Mouse (Mus musculus) bone marrow, adult 2 months (tissue): Measurements from ENCODE around the gene Ipcef1. TPM values are rescaled to one million over a fixed set of nuclear protein-coding genes. Genes with fewer than 3 reads are reported as not detected.

Experiments
- H3K27ac ChIP-seq: fragments of 200-500 bp; 2 replicates; pipeline ENCODE4 v1.5.1; 2012; ENCODE audit warnings: low read depth, mild to moderate bottlenecking, control low read depth, inconsistent platforms, low read length; ENCODE audit not compliant: control insufficient read depth, poor library complexity, insufficient read depth
- H3K4me1 ChIP-seq: fragments of 200-500 bp; 2 replicates; pipeline ENCODE4 v1.6.1; 2011; ENCODE audit warnings: low read length; ENCODE audit not compliant: control insufficient read depth, insufficient read depth
- H3K4me3 ChIP-seq: fragments of 200-500 bp; replicated peaks from 2 replicates; pipeline ENCODE3; 2011; ENCODE audit warnings: mild to moderate bottlenecking, low read depth, low read length, control low read depth; ENCODE audit not compliant: control insufficient read depth
- CTCF ChIP-seq: fragments of 200-500 bp; IDR thresholded peaks from 2 replicates; pipeline ENCODE4 v1.5.1; 2011; ENCODE audit warnings: low read length, control low read depth; ENCODE audit not compliant: control insufficient read depth, insufficient read depth
- POLR2A ChIP-seq: fragments of 200-500 bp; IDR thresholded peaks from 2 replicates; pipeline ENCODE4 v1.6.1; 2011; ENCODE audit warnings: low read depth, mild to moderate bottlenecking, control low read depth, low read length, borderline replicate concordance; ENCODE audit not compliant: control insufficient read depth
- WGBS: fragments of 180-500 bp; shearing (Covaris S2); methylation state at CpG from one replicate; pipeline ENCODE4 v1.1.7; 2018; 5-methylcytosine and 5-hydroxymethylcytosine counted together
- polyA plus RNA-seq: library from polyadenylated mRNA; stranded (reverse); fragments of >200 nt; gene quantifications from 2 replicates; pipeline ENCODE4 v1.2.4, GENCODE M21; 2011; ENCODE audit warnings: low replicate concordance; ENCODE audit not compliant: missing spikeins, insufficient read depth, insufficient read length

Ipcef1 gene
- polyA plus RNA-seq, result 6.1 and 13.4 TPM in 2 replicates

- no peak within 1 kb of the TSS for H3K4me3 ChIP-seq
- peak within 1 kb of the TSS; percentile 27; the same call in 1 of the 2 replicates for H3K27ac ChIP-seq
- no peaks in the 10 kb centered on the region; the same call in 1 of the 2 replicates for H3K4me1 ChIP-seq
- TF ChIP-seq CTCF (no peak), POLR2A (no peak)
- 12% methylated on average over 12 of the region's 12 CpGs for WGBS
Observed at GRCm38 (mm10) chr10:7052315-7053017, at the start of gene Ipcef1. TSS of gene Ipcef1 (minus strand) at chr10:7052478.

- WGBS, result 90% methylated on average over 1 of the region's 1 CpGs
- TF ChIP-seq POLR2A, result no peak
- H3K4me3 ChIP-seq, result no peak overlapping the region
- no peaks in the 10 kb centered on the region for H3K4me1 ChIP-seq
- H3K27ac ChIP-seq, result no peak overlapping the region
Observed at GRCm38 (mm10) chr10:7077971-7078370, 25.7 kb upstream of the Ipcef1 start.

DNA sequence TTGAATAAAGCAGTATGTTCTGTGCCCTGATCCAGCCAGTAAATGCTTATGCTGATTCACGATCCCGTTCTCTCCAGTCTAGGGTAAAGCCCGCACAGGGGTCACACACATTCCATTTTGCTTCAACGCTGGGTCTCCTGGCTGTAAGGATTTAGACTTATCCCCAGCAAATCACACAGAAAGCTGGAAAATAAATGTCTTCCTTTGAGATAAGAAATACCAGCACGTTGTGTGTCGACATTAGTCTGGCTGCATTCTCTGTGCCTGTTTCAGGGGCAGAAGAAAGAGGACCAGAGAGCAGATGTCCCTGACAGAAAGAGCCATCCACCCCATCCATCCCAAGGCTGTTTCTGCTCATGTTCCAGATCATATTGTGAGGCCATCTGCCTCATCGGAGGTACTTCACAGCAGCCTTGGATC is 25.1 kb upstream of the Ipcef1 start:
- H3K4me3 ChIP-seq, result no peak overlapping the region
- TF ChIP-seq POLR2A (no peak), CTCF (no peak)
- no peak overlapping the region for H3K27ac ChIP-seq
- no peaks in the 10 kb centered on the region for H3K4me1 ChIP-seq
- WGBS, result 84% methylated on average over 7 of the region's 7 CpGs

- WGBS, result 60% methylated on average over 7 of the region's 8 CpGs
- TF ChIP-seq POLR2A (no peak), CTCF (no peak)
- no peaks in the 10 kb centered on the region for H3K4me1 ChIP-seq
- no peak overlapping the region for H3K27ac ChIP-seq
- no peak overlapping the region for H3K4me3 ChIP-seq
Observed at GRCm38 (mm10) chr10:7076662-7077211, 24.5 kb upstream of the Ipcef1 start.

- H3K4me1 ChIP-seq, result no peaks in the 10 kb centered on the region
- TF ChIP-seq CTCF (peak; percentile 83), POLR2A (no peak)
- H3K27ac ChIP-seq, result no peak overlapping the region
- 7% methylated on average over 8 of the region's 8 CpGs for WGBS
- no peak overlapping the region for H3K4me3 ChIP-seq
Observed at GRCm38 (mm10) chr10:7076201-7076600, 23.9 kb upstream of the Ipcef1 start.

DNA sequence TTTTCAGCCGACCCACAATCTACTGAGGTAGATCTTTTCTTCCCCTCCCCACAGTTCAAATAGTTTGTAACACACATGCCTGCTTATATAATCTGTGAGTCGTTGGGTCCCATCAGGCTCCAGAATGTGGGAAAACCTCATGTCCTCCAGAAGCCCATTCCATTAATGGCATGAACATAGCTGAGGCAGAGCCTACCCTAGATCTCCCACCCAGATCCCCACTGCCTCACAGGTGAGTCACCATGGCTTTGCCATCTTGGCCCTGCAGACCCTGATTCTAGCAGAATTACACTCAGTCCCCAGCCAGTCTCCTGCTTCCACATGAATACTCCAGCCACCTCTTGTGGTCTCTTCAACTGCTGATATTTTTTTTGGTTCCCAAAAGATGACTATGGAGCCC is 23.4 kb upstream of the Ipcef1 start:
- no peak overlapping the region for H3K27ac ChIP-seq
- H3K4me1 ChIP-seq, result no peaks in the 10 kb centered on the region
- TF ChIP-seq POLR2A (no peak), CTCF (no peak)
- WGBS, result 88% methylated on average over 2 of the region's 2 CpGs
- no peak overlapping the region for H3K4me3 ChIP-seq

- no peak overlapping the region for H3K4me3 ChIP-seq
- no peak for TF ChIP-seq POLR2A
- TF ChIP-seq CTCF, result no peak
- no peaks in the 10 kb centered on the region for H3K4me1 ChIP-seq
- H3K27ac ChIP-seq, result no peak overlapping the region
- WGBS, result 66% methylated on average over 2 of the region's 2 CpGs
Observed at GRCm38 (mm10) chr10:7074231-7074630, 22.0 kb upstream of the Ipcef1 start.

DNA sequence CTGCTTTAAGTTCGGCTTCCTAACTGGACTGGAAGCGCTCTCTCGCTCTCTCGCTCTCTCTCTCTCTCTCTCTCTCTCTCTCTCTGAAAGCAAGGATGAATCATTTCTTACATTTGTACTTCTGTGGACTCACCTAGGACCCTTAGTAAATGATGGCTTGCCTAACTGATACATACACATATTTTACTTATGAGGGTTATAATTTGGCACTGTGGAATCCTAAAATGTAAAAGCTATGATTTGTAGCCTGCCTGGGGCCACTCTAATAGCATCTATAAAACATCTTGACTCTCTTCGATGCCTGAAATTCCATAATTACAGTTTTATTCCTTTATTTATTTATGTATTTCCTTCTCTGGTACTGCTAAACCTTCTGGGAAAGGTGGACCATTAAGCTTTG is 18.6 kb upstream of the Ipcef1 start:
- TF ChIP-seq CTCF, result no peak
- no peak for TF ChIP-seq POLR2A
- Histone ChIP-seq H3K4me3 (no peak overlapping the region), H3K27ac (no peak overlapping the region), H3K4me1 (no peaks in the 10 kb centered on the region)
- WGBS, result 76% methylated on average over 5 of the region's 5 CpGs

DNA sequence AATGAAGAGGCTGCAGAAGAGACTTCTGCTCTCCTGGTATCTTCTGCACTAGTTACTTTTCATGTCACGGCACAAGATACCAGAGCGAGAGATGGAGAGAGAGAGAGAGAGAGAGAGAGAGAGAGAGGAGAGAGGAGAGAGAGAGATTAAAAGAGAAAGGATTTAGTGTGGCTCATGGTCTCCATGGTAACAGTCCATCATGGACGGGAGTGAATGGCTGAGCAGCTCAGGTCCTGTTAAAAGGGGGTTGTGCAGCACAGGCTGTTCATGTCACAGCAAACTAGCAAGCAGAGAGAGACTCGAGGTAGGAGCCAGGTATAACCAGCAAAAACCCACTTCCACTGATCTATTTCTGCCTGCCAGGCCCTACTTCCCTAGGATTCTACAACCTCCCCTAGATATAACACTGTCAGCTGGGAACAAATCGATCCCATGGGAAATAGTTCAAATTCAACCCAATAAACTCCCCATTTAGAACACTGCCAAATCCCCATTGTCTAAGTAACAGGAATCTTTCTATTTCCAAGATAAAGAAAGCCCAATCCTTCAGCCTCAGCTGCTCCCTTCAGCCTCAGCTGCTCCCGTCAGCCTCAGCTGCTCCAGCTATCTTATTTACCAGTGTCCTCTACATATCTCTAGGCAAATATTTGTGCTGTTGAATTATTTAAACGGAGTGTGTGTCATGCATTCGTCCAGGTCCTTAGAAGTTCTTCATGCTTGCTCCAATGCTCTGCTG is 18.0 kb upstream of the Ipcef1 start:
- Histone ChIP-seq H3K4me3 (no peak overlapping the region), H3K27ac (no peak overlapping the region), H3K4me1 (no peaks in the 10 kb centered on the region)
- 74% methylated on average over 8 of the region's 8 CpGs for WGBS
- TF ChIP-seq CTCF (no peak), POLR2A (no peak)
